Mouse (Mus musculus): ENCODE data around the gene Smim7. TPM values are rescaled to one million over a fixed set of nuclear protein-coding genes. Genes with fewer than 3 reads are reported as not detected.
A peak's percentile ranks its signal among the peaks of the same experiment; 100 is the strongest.

The Smim7 gene
- polyA plus RNA-seq, 1 experiment, result 68.9 TPM

DNA sequence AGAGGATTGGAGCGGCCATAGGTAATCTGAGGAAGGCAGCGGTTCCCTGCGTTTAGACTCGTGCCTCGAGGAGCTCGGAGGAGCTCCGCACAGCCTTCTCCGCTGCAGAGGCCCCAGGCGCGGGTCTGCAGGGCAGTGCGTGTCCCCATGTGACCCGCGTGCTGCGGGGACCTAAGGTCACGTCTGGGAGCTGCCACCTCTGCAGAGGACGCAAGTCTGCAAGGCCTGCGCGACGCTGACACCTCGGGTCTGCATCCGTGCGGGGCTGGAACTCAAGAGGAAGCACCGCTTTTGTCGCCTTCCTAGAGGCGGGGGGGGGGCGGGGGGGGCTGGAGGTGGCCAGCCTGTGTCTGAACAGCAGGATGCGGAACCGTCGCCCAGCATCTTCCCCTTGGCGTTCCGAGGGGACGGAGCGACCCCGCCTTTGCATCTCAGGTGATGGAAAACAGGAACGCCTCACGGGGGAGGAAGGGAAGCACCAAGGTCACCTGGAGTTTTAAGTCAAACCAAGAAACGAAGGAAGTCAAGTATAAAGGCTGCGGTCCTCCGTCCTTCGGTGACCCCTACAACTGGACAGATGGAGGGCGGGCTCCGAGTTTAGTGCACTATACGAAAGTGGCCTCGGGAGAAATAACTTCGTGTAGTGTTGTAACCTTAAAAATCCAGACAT lies 22.1 kb downstream of the Smim7 start:
- Histone ChIP-seq H3K27ac (ENCODE audit: insufficient read depth, low read length) (peak overlapping the region; percentile 59), H3K4me1 (ENCODE audit: control insufficient read depth, insufficient read depth, low read length) (no peaks in the 10 kb centered on the region), H3K4me3 (ENCODE audit: insufficient read depth, low read length) (peak overlapping the region; percentile 87)
- TF ChIP-seq POLR2A (IDR thresholded peaks at IDR 0.05; ENCODE audit: low read depth, low read length), result no peak
- TF ChIP-seq CTCF (IDR thresholded peaks at IDR 0.05; ENCODE audit: borderline replicate concordance, insufficient read depth, low read length), result no peak

DNA sequence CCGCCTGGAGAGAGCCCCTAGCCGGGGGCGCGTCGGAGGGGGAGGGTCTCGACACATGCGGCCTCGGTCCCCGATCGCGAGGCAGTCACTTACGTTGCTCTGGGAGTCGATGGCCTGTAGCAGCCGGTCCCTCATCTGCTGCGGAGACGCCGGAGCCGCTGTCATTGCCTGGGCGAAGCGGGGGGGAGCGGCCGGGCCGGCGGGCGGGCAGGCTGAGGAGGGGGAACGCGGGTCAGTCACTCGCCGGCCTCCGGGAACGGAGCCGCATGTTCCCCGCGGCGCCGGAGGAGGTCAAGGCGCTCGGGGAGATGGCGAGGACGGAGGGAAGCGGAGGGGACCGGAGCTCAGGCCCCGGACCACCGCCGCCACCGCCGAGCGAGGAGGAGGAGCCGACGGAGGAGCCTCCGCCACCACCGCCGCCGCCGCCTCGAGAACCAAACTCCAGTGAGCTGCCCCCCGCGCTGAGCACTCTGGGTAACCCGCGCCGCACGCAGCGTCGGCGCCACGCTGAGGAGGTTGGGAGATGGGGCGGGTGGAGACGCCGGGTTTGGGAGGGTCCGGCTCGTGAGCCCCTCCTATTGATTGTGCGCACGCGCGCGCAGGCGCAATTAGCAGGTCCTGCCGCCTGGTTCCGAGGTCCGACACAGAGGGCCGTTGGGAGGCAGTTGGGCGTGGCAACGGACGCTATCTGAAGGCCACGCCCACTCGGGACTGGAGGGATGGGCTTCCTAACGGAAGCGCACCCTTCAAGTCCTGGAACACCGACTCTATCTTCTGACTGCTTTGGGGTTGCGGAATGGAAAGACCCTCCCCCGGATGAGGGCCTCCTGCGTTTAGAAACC lies 22.9 kb downstream of the Smim7 start, which contains the start of gene Med26:
Gene Med26, minus strand, starts transcription at position 469 of the 842 bp plus-strand sequence.
- Histone ChIP-seq H3K4me3 (ENCODE audit: insufficient read depth, low read length) (peak within 1 kb of the TSS; percentile 99), H3K4me1 (ENCODE audit: control insufficient read depth, insufficient read depth, low read length) (no peaks in the 10 kb centered on the region), H3K27ac (ENCODE audit: insufficient read depth, low read length) (peak within 1 kb of the TSS; percentile 59)
- TF ChIP-seq CTCF (IDR thresholded peaks at IDR 0.05; ENCODE audit: borderline replicate concordance, insufficient read depth, low read length) (no peak), POLR2A (IDR thresholded peaks at IDR 0.05; ENCODE audit: low read depth, low read length) (peak; percentile 66)

DNA sequence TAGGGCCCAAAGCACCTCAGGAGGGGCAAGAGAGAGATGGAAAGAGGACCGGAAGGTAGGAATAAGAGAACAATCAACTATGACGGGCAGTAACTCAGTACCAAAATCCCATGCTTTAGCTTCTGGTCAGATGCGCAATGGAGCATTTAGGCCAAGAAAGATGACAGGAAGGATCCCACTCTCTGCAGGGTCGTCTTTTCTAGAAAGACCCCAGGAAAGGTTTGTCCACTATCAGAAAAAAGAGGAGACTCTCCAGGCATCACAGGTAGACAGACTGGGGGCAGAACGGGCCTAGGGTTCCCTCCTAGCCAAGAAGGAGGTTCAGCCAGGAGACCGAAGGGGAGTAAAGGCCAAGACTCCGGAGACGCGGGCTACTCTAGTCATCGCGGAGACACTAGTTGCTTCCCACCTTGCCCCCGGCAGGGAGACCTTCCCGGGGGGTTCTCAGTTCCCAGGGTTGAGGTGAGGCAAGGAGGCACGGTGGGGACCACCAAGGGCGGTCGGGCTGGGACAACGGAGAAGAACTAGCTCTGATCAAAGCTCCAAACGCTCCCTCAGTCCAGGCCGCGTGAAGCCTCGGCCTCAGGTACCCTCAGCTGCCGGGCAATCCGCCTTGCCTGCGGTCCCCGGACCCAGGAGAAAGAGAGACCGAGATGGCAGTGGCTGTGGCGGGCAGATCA lies 23.6 kb downstream of the Smim7 start:
- Histone ChIP-seq H3K27ac (ENCODE audit: insufficient read depth, low read length) (no peak overlapping the region), H3K4me1 (ENCODE audit: control insufficient read depth, insufficient read depth, low read length) (no peaks in the 10 kb centered on the region), H3K4me3 (ENCODE audit: insufficient read depth, low read length) (peak overlapping the region; percentile 99)
- no peak for TF ChIP-seq CTCF (IDR thresholded peaks at IDR 0.05; ENCODE audit: borderline replicate concordance, insufficient read depth, low read length)
- no peak for TF ChIP-seq POLR2A (IDR thresholded peaks at IDR 0.05; ENCODE audit: low read depth, low read length)

DNA sequence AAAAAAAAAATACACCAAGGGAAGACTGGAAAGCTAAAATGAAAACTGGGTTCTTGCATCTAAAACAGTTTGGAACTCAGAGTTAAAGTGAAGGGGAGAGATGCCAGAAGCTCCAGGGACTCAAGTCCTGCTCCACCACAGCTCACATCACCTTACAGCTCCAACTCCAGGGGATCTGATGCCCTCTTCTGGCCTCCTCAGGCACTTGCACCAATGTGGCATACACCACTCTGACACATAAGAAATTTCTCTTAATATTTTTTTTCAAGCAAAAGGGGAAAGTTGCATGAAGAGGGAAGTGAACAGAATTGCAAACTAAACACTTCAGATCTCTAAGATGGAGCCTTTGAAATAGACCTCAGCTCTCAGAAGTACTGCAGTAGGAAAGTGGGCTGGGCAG lies 31.7 kb downstream of the Smim7 start:
- Histone ChIP-seq H3K4me1 (ENCODE audit: control insufficient read depth, insufficient read depth, low read length) (peaks cover 3% of the 10 kb centered on the region; the same call in 1 of the 2 replicates), H3K4me3 (ENCODE audit: insufficient read depth, low read length) (no peak overlapping the region), H3K27ac (ENCODE audit: insufficient read depth, low read length) (no peak overlapping the region)
- TF ChIP-seq CTCF (IDR thresholded peaks at IDR 0.05; ENCODE audit: borderline replicate concordance, insufficient read depth, low read length), result no peak; the same call in 1 of the 2 replicates
- TF ChIP-seq POLR2A (IDR thresholded peaks at IDR 0.05; ENCODE audit: low read depth, low read length), result no peak

DNA sequence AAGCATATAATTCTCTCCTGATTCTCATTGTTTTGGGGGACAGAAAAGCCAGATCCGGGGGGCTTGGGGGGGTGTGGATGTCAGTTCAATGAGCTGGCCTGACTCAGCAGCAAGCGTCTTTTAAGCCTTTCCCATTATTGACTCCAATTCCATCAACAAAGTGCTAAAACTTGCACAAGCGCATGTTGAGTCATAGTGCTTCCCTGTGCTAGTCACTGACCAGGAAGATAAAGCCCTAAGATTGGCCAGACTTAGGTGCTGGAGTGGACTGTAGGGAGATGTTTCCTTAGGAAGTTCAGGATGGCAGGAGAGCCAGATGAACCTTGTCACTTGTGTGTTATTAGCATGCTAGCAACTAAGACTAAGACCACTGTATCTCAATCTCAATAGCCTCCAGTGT lies 36.0 kb downstream of the Smim7 start:
- Histone ChIP-seq H3K27ac (ENCODE audit: insufficient read depth, low read length) (no peak overlapping the region), H3K4me1 (ENCODE audit: control insufficient read depth, insufficient read depth, low read length) (peaks cover 3% of the 10 kb centered on the region), H3K4me3 (ENCODE audit: insufficient read depth, low read length) (no peak overlapping the region)
- no peak for TF ChIP-seq POLR2A (IDR thresholded peaks at IDR 0.05; ENCODE audit: low read depth, low read length)
- TF ChIP-seq CTCF (IDR thresholded peaks at IDR 0.05; ENCODE audit: borderline replicate concordance, insufficient read depth, low read length), result no peak

DNA sequence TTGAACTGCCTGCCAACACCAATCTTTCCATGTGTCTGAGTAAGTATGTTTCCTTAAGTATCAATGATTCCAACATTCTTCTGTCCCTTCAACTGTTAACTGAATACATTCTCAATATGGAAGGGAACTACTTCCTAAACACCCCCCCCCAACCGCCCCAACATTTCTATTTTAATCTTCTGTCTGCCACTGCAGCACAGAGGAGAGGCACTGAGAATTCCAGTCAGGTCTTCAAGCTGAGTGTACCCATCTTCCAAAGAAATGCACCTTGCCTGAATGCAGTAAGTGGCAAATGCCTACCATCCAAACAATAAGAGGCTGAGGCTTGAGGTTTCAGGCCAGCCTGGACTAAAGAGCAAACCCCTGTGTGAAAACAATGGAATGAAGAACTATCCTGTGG lies 38.8 kb downstream of the Smim7 start:
- no peak for TF ChIP-seq POLR2A (IDR thresholded peaks at IDR 0.05; ENCODE audit: low read depth, low read length)
- TF ChIP-seq CTCF (IDR thresholded peaks at IDR 0.05; ENCODE audit: borderline replicate concordance, insufficient read depth, low read length), result no peak

DNA sequence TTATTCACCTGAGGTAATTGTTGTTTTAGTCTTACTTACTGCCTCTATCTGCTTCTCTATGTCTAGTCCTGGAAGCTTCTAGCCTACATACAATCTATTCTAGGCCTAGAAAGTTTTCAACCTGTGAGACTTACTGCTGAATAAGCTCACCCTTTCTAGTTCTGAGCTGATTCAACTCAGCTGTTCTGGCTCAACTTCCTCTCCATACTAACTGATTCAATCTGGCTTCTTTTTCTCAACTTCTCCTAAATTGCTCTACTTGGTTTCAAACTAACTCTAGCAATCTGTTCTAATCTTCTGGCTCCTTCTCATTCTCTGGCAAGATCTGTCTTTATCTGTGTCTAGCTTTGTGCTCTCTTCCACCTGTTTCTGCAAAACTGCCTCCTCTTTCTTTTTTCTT lies 49.0 kb downstream of the Smim7 start:
- no peak overlapping the region for H3K27ac ChIP-seq (ENCODE audit: insufficient read depth, low read length)
- no peak for TF ChIP-seq POLR2A (IDR thresholded peaks at IDR 0.05; ENCODE audit: low read depth, low read length)
- TF ChIP-seq CTCF (IDR thresholded peaks at IDR 0.05; ENCODE audit: borderline replicate concordance, insufficient read depth, low read length), result no peak
- no peak overlapping the region for H3K4me3 ChIP-seq (ENCODE audit: insufficient read depth, low read length)
- H3K4me1 ChIP-seq (ENCODE audit: control insufficient read depth, insufficient read depth, low read length), result no peaks in the 10 kb centered on the region

More for the DNA sequence above, 38.8 kb downstream of the Smim7 start:
- no peak overlapping the region for H3K27ac ChIP-seq (ENCODE audit: insufficient read depth, low read length)
- H3K4me3 ChIP-seq (ENCODE audit: insufficient read depth, low read length), result no peak overlapping the region
- peaks cover 3% of the 10 kb centered on the region for H3K4me1 ChIP-seq (ENCODE audit: control insufficient read depth, insufficient read depth, low read length)

DNA sequence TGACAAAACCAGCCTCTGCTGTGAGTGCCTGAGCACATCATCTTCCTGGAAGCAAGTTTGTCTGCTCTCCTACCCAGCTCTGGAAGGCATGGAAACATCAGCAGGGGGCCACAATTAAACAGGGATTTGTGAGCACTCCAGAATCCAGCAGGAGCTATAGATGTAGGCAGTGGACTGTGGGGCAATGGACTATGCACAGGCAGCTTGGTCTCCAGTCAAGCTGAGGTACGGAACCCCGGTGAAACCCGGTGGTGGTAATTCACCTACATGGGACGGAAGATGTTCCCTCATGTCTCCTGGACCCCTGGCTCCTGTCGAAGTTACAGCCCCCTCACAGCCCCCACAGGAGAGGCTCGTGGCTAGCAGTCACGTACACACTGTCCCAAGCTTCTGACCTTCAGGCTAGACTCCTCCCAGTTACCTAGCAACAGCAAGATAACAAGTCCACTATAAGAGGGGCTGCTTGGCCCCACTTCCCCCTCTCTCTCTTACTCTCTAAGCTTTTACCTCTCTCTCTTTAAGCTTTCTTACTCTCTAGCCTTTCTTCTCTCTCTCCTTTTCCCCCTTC lies 53.4 kb downstream of the Smim7 start:
- H3K4me3 ChIP-seq (ENCODE audit: insufficient read depth, low read length), result no peak overlapping the region
- H3K4me1 ChIP-seq (ENCODE audit: control insufficient read depth, insufficient read depth, low read length), result no peaks in the 10 kb centered on the region
- H3K27ac ChIP-seq (ENCODE audit: insufficient read depth, low read length), result no peak overlapping the region
- TF ChIP-seq CTCF (IDR thresholded peaks at IDR 0.05; ENCODE audit: borderline replicate concordance, insufficient read depth, low read length) (no peak), POLR2A (IDR thresholded peaks at IDR 0.05; ENCODE audit: low read depth, low read length) (no peak)

Other genes starting within 250 kb of the Smim7 start
- gene Eps15l1, start 149.6 kb downstream of the Smim7 start, polyA plus RNA-seq (2011; ENCODE audit: insufficient read length, low read depth, missing spikeins), result 58.0 and 65.0 TPM in 2 replicates
- 1.7 and 1.9 TPM in 2 replicates for gene Calr3, start 127.2 kb downstream of the Smim7 start, polyA plus RNA-seq (2011; ENCODE audit: insufficient read length, low read depth, missing spikeins)
- 5.5 and 6.6 TPM in 2 replicates for gene 1700030K09Rik, start 127.2 kb downstream of the Smim7 start, polyA plus RNA-seq (2011; ENCODE audit: insufficient read length, low read depth, missing spikeins)
- gene Cherp, start 95.9 kb downstream of the Smim7 start, polyA plus RNA-seq (2011; ENCODE audit: insufficient read length, low read depth, missing spikeins), result 39.9 and 46.2 TPM in 2 replicates
- 45.4 and 50.3 TPM in 2 replicates for gene Slc35e1, start 78.5 kb downstream of the Smim7 start, polyA plus RNA-seq (2011; ENCODE audit: insufficient read length, low read depth, missing spikeins)
- 6.4 and 7.5 TPM in 2 replicates for gene Med26, start 22.8 kb downstream of the Smim7 start, polyA plus RNA-seq (2011; ENCODE audit: insufficient read length, low read depth, missing spikeins)
- gene Tmem38a, start 967 bp upstream of the Smim7 start, polyA plus RNA-seq (2011; ENCODE audit: insufficient read length, low read depth, missing spikeins), result 12.0 and 14.4 TPM in 2 replicates
- not detected in 2 replicates for gene Nwd1, start 75.6 kb upstream of the Smim7 start, polyA plus RNA-seq (2011; ENCODE audit: insufficient read length, low read depth, missing spikeins)
- 95.0 and 97.8 TPM in 2 replicates for gene Sin3b, start 152.2 kb upstream of the Smim7 start, polyA plus RNA-seq (2011; ENCODE audit: insufficient read length, low read depth, missing spikeins)
- not detected in 2 replicates for gene F2rl3, start 190.8 kb upstream of the Smim7 start, polyA plus RNA-seq (2011; ENCODE audit: insufficient read length, low read depth, missing spikeins)